Mouse (Mus musculus) forebrain, embryonic 11.5 days (tissue): ENCODE results near the gene Fgf16. TPM values are rescaled to one million over a fixed set of nuclear protein-coding genes. Genes with fewer than 3 reads are reported as not detected.

Source experiments
- ATAC-seq: fragments of 200-750 bp; cut with Nextera tagmentation; replicated peaks from 2 replicates; pipeline ENCODE4 v1.8.0; 2017; ENCODE audit warnings: moderate TSS enrichment; ENCODE audit not compliant: low FRiP score
- DNase-seq: peaks from one replicate; pipeline ENCODE4 v3.0.0-alpha.2; 2017; ENCODE audit warnings: low spot score
- H3K27ac ChIP-seq: fragments of 300-500 bp; sonication (generic); 2 replicates; pipeline ENCODE4 v1.5.1; 2014; ENCODE audit warnings: low read depth, low read length
- H3K27me3 ChIP-seq: fragments of 300-500 bp; sonication (generic); 2 replicates; pipeline ENCODE4 v1.6.1; 2014; ENCODE audit warnings: mild to moderate bottlenecking, low read length, mixed read lengths; ENCODE audit not compliant: control insufficient read depth, insufficient read depth
- H3K36me3 ChIP-seq: fragments of 300-500 bp; sonication (generic); 2 replicates; pipeline ENCODE4 v1.6.1; 2014; ENCODE audit warnings: mild to moderate bottlenecking, low read length, moderate library complexity, mixed read lengths; ENCODE audit not compliant: control insufficient read depth, insufficient read depth
- H3K4me1 ChIP-seq: fragments of 300-500 bp; sonication (generic); replicated peaks from 2 replicates; pipeline ENCODE4 v1.6.1; 2014; ENCODE audit warnings: low read length, mixed read lengths; ENCODE audit not compliant: control insufficient read depth, insufficient read depth
- H3K4me2 ChIP-seq: fragments of 300-500 bp; sonication (generic); 2 replicates; pipeline ENCODE4 v1.6.1; 2014; ENCODE audit warnings: low read depth, mild to moderate bottlenecking, low read length, moderate library complexity, mixed read lengths; ENCODE audit not compliant: severe bottlenecking
- H3K4me3 ChIP-seq: fragments of 300-500 bp; sonication (generic); 2 replicates; pipeline ENCODE4 v1.5.1; 2014; ENCODE audit warnings: low read depth, low read length
- H3K9ac ChIP-seq: fragments of 300-500 bp; sonication (generic); 2 replicates; pipeline ENCODE4 v1.6.1; 2014; ENCODE audit warnings: low read length
- H3K9me3 ChIP-seq: fragments of 300-500 bp; sonication (generic); 2 replicates; pipeline ENCODE4 v1.6.1; 2016; ENCODE audit warnings: low read length, mixed read lengths; ENCODE audit not compliant: control insufficient read depth
- WGBS: fragments of 180-500 bp; shearing (Covaris S2); extraction: QIAGEN DNeasy Blood & Tissue Kit; methylation state at CpG from one replicate; pipeline ENCODE4 v1.1.7; 2014; 5-methylcytosine and 5-hydroxymethylcytosine counted together
- polyA plus RNA-seq: library from polyadenylated mRNA; unstranded; fragments of >200 nt; fragmentation: Nextera tagmentation; extraction: Ambion mirVana; gene quantifications from 2 replicates; pipeline ENCODE4 v1.2.1, GENCODE M21; 2014

The Fgf16 gene
- 0.11 TPM in 1 of 2 replicates, not detected in the other for polyA plus RNA-seq

- WGBS = 18% methylated on average over 74 of the region's 86 CpGs
- H3K27ac ChIP-seq = no peak within 1 kb of the TSS
- H3K4me3 ChIP-seq = peak within 1 kb of the TSS; percentile 31
- no peaks in the 10 kb centered on the region for H3K4me1 ChIP-seq
- H3K36me3 ChIP-seq = no peaks in the 10 kb centered on the region
- H3K27me3 ChIP-seq = peaks cover 39% of the 10 kb centered on the region
- H3K9ac ChIP-seq = peak within 1 kb of the TSS; percentile 27; the same call in 1 of the 2 replicates
- peak; percentile 55 for DNase-seq
- H3K4me2 ChIP-seq = peak within 1 kb of the TSS; percentile 57
- H3K9me3 ChIP-seq = no peaks in the 10 kb centered on the region
- ATAC-seq = peak; percentile 35
These were observed at the start of gene Fgf16 for GRCm38 (mm10) chrX:105764162-105765004. Fgf16 (plus strand) TSS chrX:105764279.

GRCm38 (mm10) chrX:105714740-105715139, 49.3 kb upstream of the Fgf16 start:
- Histone ChIP-seq H3K9ac (no peak overlapping the region), H3K9me3 (no peaks in the 10 kb centered on the region), H3K27me3 (no peaks in the 10 kb centered on the region; the same call in 1 of the 2 replicates), H3K4me2 (no peak overlapping the region), H3K4me3 (no peak overlapping the region), H3K4me1 (no peaks in the 10 kb centered on the region), H3K36me3 (no peaks in the 10 kb centered on the region), H3K27ac (no peak overlapping the region)
- no peak for DNase-seq
- ATAC-seq = no peak
- WGBS = 66% methylated on average over 4 of the region's 4 CpGs

DNA sequence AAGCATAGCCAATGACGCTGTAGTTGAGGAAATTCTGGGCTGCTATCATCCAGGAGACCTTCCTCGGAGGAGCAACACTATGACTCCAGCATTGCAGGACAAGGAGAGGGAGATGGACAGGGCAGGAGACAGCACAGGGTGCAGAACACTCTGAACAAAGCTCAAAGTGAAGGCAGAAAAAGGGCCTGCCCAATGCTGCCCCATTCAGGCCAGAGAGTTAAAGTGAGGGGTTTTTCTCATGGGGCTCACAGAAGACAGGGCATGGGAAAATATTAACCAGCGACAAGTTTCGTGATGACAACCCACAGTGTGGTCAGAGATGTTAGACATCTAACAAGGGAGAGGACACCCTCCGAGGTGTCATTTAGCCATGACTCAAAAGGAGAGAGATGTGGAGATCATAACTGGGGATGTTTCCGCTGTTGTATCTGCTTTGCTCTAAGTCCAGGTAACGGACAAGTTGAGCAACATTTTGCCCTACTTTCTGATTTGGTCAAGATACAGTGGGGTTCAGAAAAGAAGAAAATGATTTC, 48.2 kb upstream of the Fgf16 start:
- Histone ChIP-seq H3K27ac (no peak overlapping the region), H3K9ac (no peak overlapping the region), H3K4me2 (no peak overlapping the region), H3K36me3 (no peaks in the 10 kb centered on the region), H3K4me1 (no peaks in the 10 kb centered on the region), H3K9me3 (no peaks in the 10 kb centered on the region), H3K27me3 (no peaks in the 10 kb centered on the region; the same call in 1 of the 2 replicates), H3K4me3 (no peak overlapping the region)
- no peak for ATAC-seq
- WGBS = 90% methylated on average over 7 of the region's 7 CpGs
- no peak for DNase-seq

DNA sequence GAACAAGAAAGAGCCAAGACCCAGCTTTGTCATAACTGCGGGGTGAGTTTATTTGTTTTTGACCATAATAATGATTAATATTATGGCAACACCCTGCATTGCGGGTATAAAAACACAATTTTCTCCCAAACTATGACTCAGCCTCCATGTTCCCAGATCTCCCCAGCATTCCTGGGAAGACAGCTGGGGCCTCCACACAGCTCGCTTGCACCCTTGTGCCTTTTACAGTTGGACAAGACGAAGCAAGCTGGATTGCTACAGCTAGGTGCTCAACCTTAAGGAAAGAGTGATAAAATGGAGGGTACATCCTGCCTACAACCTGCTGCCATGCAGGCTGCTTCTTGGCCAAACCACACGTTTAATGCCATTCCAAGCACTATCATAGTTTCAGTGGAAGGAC, 45.7 kb upstream of the Fgf16 start:
- Histone ChIP-seq H3K4me3 (no peak overlapping the region), H3K27ac (no peak overlapping the region), H3K4me1 (no peaks in the 10 kb centered on the region), H3K9ac (no peak overlapping the region), H3K4me2 (no peak overlapping the region), H3K36me3 (no peaks in the 10 kb centered on the region), H3K27me3 (no peaks in the 10 kb centered on the region; the same call in 1 of the 2 replicates), H3K9me3 (no peaks in the 10 kb centered on the region)
- ATAC-seq (no peak), DNase-seq (no peak)
- WGBS = 87% methylated on average over 5 of the region's 5 CpGs

GRCm38 (mm10) chrX:105718943-105719342, 45.1 kb upstream of the Fgf16 start:
- H3K4me3 ChIP-seq = no peak overlapping the region
- H3K4me1 ChIP-seq = no peaks in the 10 kb centered on the region
- no peaks in the 10 kb centered on the region; the same call in 1 of the 2 replicates for H3K27me3 ChIP-seq

DNA sequence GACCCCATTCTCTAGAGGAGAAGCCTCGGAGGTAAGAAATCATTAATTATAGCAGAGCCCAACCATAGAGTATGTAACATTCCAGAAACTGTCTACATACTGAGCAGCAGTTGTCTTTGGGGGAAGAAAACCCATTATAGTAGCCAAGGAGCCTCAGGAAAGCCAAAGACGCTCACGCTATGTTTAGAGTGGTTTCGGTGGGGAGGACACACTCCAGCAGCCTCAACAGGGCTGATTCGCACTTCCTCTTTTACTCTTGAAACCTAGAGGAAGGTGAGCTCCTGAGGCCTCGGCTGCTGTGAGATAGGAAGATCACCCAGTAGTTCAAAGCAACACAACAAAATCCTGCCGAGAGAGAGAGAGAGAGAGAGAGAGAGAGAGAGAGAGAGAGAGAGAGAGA, 39.9 kb upstream of the Fgf16 start:
- 95% methylated on average over 7 of the region's 7 CpGs for whole genome bisulfite sequencing
- no peak overlapping the region for H3K4me3 ChIP-seq
- no peaks in the 10 kb centered on the region; the same call in 1 of the 2 replicates for H3K27me3 ChIP-seq
- ATAC-seq = no peak
- H3K27ac ChIP-seq = no peak overlapping the region
- no peaks in the 10 kb centered on the region for H3K4me1 ChIP-seq
- H3K36me3 ChIP-seq = no peaks in the 10 kb centered on the region
- no peaks in the 10 kb centered on the region for H3K9me3 ChIP-seq
- no peak overlapping the region for H3K9ac ChIP-seq
- no peak for DNase-seq
- H3K4me2 ChIP-seq = no peak overlapping the region

More at GRCm38 (mm10) chrX:105718943-105719342, 45.1 kb upstream of the Fgf16 start:
- no peak overlapping the region for H3K9ac ChIP-seq
- no peaks in the 10 kb centered on the region for H3K9me3 ChIP-seq
- ATAC-seq = no peak
- H3K4me2 ChIP-seq = no peak overlapping the region
- no peaks in the 10 kb centered on the region for H3K36me3 ChIP-seq
- no peak overlapping the region for H3K27ac ChIP-seq
- 91% methylated on average over 5 of the region's 5 CpGs for WGBS
- no peak for DNase-seq

DNA sequence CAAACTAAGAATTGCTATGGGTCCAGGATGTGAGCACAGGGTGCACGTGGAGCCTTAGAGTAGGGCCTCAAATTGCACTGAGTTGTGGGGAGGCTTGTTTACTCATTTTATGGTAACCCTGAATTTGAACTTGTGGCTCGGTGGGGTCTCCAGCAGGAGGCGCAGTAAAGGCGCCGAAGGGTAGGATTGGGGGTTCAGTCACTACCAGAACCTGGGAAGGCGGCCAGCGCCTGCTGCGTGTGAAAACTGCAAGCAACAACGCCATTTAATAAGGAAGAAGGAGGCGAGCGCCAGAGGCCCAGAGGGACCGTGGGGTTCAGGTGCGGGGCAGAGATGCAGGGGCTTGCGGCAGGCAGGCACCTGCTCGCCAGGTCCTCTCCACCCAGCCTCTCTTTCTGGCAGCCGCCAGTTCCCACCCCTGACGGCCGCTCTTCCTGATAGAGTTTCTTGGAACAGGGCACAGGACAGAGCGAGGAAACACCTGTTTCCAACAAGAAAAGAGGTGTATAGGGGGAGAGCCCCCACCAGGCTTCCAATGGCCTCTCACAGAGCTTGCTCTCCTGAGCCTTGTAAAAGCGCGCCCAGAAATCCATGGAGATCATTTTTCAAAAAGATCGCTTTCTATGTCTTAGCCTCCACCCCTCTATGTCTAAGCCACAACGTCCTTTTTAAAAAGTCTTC, 1.1 kb upstream of the Fgf16 start:
- Histone ChIP-seq H3K36me3 (no peaks in the 10 kb centered on the region), H3K4me1 (no peaks in the 10 kb centered on the region), H3K27me3 (peaks cover 39% of the 10 kb centered on the region), H3K9me3 (no peaks in the 10 kb centered on the region), H3K4me3 (peak overlapping the region; percentile 31), H3K27ac (no peak overlapping the region), H3K4me2 (peak overlapping the region; percentile 57; the same call in 1 of the 2 replicates), H3K9ac (no peak overlapping the region; the same call in 1 of the 2 replicates)
- WGBS = 16% methylated on average over 23 of the region's 23 CpGs
- DNase-seq (peak; percentile 55), ATAC-seq (peak; percentile 34; the same call in 1 of the 2 replicates)

DNA sequence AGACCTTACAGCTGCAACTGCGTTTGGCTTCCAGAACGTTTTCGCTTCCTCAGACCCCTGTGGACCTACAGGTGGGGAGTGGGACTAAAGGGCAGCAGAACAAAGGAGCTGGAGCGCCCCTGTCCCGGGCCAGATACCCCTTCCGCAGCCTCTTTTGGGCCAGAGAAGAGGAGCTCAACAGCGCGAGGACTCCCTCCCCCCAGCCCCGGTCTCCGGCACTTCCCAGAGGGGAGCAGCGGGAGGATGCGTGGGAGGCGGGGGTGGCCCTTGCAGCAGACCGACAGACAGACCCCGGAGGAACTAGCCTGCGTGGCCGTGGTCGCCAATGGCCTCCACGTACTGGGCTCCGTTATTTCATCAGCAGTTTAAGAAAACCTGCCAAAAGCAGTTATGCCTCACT, 467 bp upstream of the Fgf16 start:
- Histone ChIP-seq H3K9ac (peak overlapping the region; percentile 20; the same call in 1 of the 2 replicates), H3K27me3 (peaks cover 39% of the 10 kb centered on the region), H3K4me1 (no peaks in the 10 kb centered on the region), H3K9me3 (no peaks in the 10 kb centered on the region), H3K36me3 (no peaks in the 10 kb centered on the region), H3K4me3 (peak overlapping the region; percentile 31), H3K27ac (no peak overlapping the region), H3K4me2 (peak overlapping the region; percentile 57)
- 19% methylated on average over 19 of the region's 20 CpGs for WGBS
- ATAC-seq (peak; percentile 56), DNase-seq (peak; percentile 62)
